Mouse (Mus musculus) lung, postnatal 0 days (tissue): ENCODE results near the gene Elp5.

Experiments
- CTCF ChIP-seq: IDR thresholded peaks from 2 replicates; pipeline ENCODE4 v1.5.1; 2016; ENCODE audit warnings: antibody characterized with exemption, mild to moderate bottlenecking
- EP300 ChIP-seq: IDR thresholded peaks from 2 replicates; pipeline ENCODE4 v1.6.1; 2016; ENCODE audit warnings: antibody characterized with exemption, mild to moderate bottlenecking, control low read depth

GRCm38 (mm10) chr11:70001159-70001558 lies 18.8 kb upstream of the Elp5 start:
- TF ChIP-seq CTCF (no peak), EP300 (no peak)
